Mouse (Mus musculus) cerebellum, adult 9-10 months (tissue): ENCODE data around the gene Anks1.

Source experiments
- DNase-seq: peaks from one replicate; pipeline ENCODE4 v3.0.0; 2022

Anks1 gene

GRCm38 (mm10) chr17:28063163-28063562, 154.1 kb downstream of the Anks1 start:
- DNase-seq: no peak

GRCm38 (mm10) chr17:28067303-28067702, 158.2 kb downstream of the Anks1 start:
- no peak for DNase-seq

GRCm38 (mm10) chr17:28069446-28069845, 160.3 kb downstream of the Anks1 start:
- DNase-seq: no peak

GRCm38 (mm10) chr17:28070256-28070655, 161.2 kb downstream of the Anks1 start:
- DNase-seq: no peak

GRCm38 (mm10) chr17:28072730-28073129, 163.6 kb downstream of the Anks1 start:
- no peak for DNase-seq

- no peak for DNase-seq
These were observed 165.4 kb downstream of the Anks1 start for GRCm38 (mm10) chr17:28074486-28074885.

GRCm38 (mm10) chr17:28078028-28078427, 168.9 kb downstream of the Anks1 start:
- no peak for DNase-seq

GRCm38 (mm10) chr17:28079618-28080017, 170.5 kb downstream of the Anks1 start:
- peak; percentile 85 for DNase-seq

- no peak for DNase-seq
These were observed 171.1 kb downstream of the Anks1 start, which contains the start of gene Tcp11 for GRCm38 (mm10) chr17:28080045-28080816. Gene Tcp11 (minus strand): TSS chr17:28080639.

GRCm38 (mm10) chr17:28080817-28081165, 171.7 kb downstream of the Anks1 start:
- DNase-seq: no peak

- DNase-seq: peak; percentile 51
These were observed 172.3 kb downstream of the Anks1 start for GRCm38 (mm10) chr17:28081385-28081784.

GRCm38 (mm10) chr17:28081856-28082255, 172.8 kb downstream of the Anks1 start:
- no peak for DNase-seq

- no peak for DNase-seq
These were observed 173.8 kb downstream of the Anks1 start for GRCm38 (mm10) chr17:28082863-28083262.

- DNase-seq: no peak
These were observed 175.3 kb downstream of the Anks1 start for GRCm38 (mm10) chr17:28084395-28084905.

- peak; percentile 75 for DNase-seq
These were observed 175.9 kb downstream of the Anks1 start for GRCm38 (mm10) chr17:28084964-28085363.

GRCm38 (mm10) chr17:28087430-28087829, 178.3 kb downstream of the Anks1 start:
- no peak for DNase-seq

- no peak for DNase-seq
These were observed 179.6 kb downstream of the Anks1 start for GRCm38 (mm10) chr17:28088718-28089117.

- DNase-seq: no peak
These were observed 183.2 kb downstream of the Anks1 start for GRCm38 (mm10) chr17:28092297-28092696.

GRCm38 (mm10) chr17:28093837-28094236, 184.7 kb downstream of the Anks1 start:
- no peak for DNase-seq

- DNase-seq: no peak
These were observed 187.3 kb downstream of the Anks1 start for GRCm38 (mm10) chr17:28096418-28096817.

- DNase-seq: no peak
These were observed 188.2 kb downstream of the Anks1 start for GRCm38 (mm10) chr17:28097308-28097707.

- no peak for DNase-seq
These were observed 190.0 kb downstream of the Anks1 start for GRCm38 (mm10) chr17:28099086-28099485.

GRCm38 (mm10) chr17:28100669-28101068, 191.6 kb downstream of the Anks1 start:
- no peak for DNase-seq

GRCm38 (mm10) chr17:28101284-28101887, 192.3 kb downstream of the Anks1 start:
- DNase-seq: no peak
